Comparison of ENCODE assay signal across 11 mouse cellular contexts in the genomic region with DNA sequence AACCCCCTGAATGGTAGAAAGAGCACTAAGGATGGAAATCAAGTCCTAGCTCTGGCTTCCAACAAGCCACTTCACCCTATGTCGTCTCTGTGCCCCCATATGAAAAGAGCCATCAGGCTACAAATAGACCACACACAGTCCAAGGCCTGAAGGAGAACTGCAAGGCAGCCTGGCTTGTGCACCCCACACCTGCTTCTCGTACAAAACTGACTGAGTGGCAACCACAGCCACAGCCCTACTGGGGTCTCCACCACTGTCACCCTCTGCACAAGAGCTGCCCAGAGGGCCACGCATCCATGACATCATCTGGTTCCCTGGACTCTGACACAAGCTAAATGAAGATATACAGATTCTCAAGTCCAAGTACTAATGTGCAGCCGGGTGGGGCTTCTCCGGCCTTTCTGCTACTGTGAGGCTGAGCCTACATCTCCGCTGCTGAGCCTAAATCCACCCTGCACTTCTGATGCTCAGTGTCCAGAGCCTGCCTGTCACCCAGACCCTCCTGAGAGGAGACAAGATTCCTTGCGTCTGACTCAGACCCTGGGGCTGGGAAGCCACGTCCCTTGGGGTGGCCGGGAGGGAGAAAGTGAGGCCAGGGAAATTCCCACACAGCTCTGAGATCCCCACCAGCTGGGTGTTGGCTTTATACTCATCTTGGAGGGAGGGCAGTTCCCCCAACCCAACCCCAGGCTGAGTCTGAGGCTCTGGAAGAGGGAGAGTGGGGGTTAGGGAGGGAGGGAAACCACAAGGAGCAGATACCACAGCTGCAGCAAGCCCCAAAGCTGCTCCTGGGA.
A peak's percentile ranks its signal among the peaks of the same experiment; 100 is the strongest.
DNase-seq lines count a peak whose midpoint lies in the region; ATAC-seq lines count a peak whose summit lies in the region.
"Had no signal": no experiment of that assay in that cellular context is flagged by ENCODE, and none has a peak within 500 bp of the region (broad histone marks: within the 10 kb centered on the region; RNA-seq: fewer than 3 reads in every experiment).

No protein-coding gene starts in this region.

- H3K9ac ChIP-seq in embryonic facial prominence, embryonic 13.5 days: 0 out of 2 replicates have a peak overlapping the region, but pooled peaks have one; percentile 27
- H3K9ac ChIP-seq in intestine, embryonic 16.5 days (ENCODE audit: low read depth, low read length): no peak overlapping the region
- H3K9ac ChIP-seq: hindbrain, embryonic 15.5 days had no signal

- WGBS in embryonic facial prominence, embryonic 13.5 days: 63% methylated on average over 9 of the region's 9 CpGs
- 79% methylated on average over 9 of the region's 9 CpGs for WGBS in embryonic facial prominence, embryonic 10.5 days
- WGBS in intestine, embryonic 16.5 days: 55% methylated on average over 9 of the region's 9 CpGs

- no peak for DNase-seq in embryonic facial prominence, embryonic 10.5 days (ENCODE audit: low spot score)
- peak; percentile 47 for DNase-seq in lung, postnatal 10 days
- DNase-seq in lung, postnatal 25 days (ENCODE audit: low spot score): no peak
- peak; percentile 62 for DNase-seq in thymus, postnatal 4 days
- no peak for DNase-seq in testis, postnatal 10 days (ENCODE audit: low spot score)
- no peak for DNase-seq in B cell, adult 2 months
- DNase-seq: lung, adult 18-20 months; right cerebral cortex, adult 18-20 months had no signal

- peaks cover 7% of the 10 kb centered on the region; the same call in 1 of the 2 replicates for H3K4me1 ChIP-seq in embryonic facial prominence, embryonic 13.5 days
- 0 out of 2 replicates have a peak, but pooled peaks cover 6% of the 10 kb centered on the region for H3K4me1 ChIP-seq in embryonic facial prominence, embryonic 10.5 days
- no peaks in the 10 kb centered on the region for H3K4me1 ChIP-seq in intestine, embryonic 16.5 days (ENCODE audit: control insufficient read depth, insufficient read depth, low read length)
- H3K4me1 ChIP-seq: hindbrain, embryonic 15.5 days had no signal

- H3K4me3 ChIP-seq in embryonic facial prominence, embryonic 13.5 days: no peak overlapping the region
- no peak overlapping the region for H3K4me3 ChIP-seq in embryonic facial prominence, embryonic 10.5 days
- no peak overlapping the region for H3K4me3 ChIP-seq in intestine, embryonic 16.5 days (ENCODE audit: low read length)
- H3K4me3 ChIP-seq: hindbrain, embryonic 15.5 days had no signal

- H3K27me3 ChIP-seq in embryonic facial prominence, embryonic 13.5 days: no peaks in the 10 kb centered on the region
- no peaks in the 10 kb centered on the region for H3K27me3 ChIP-seq in embryonic facial prominence, embryonic 10.5 days (replicated peaks; ENCODE audit: low read depth, poor library complexity, severe bottlenecking)
- no peaks in the 10 kb centered on the region for H3K27me3 ChIP-seq in intestine, embryonic 16.5 days (replicated peaks; ENCODE audit: control insufficient read depth, insufficient read depth, low read length)
- H3K27me3 ChIP-seq: hindbrain, embryonic 15.5 days had no signal

- no peak overlapping the region for H3K4me2 ChIP-seq in embryonic facial prominence, embryonic 13.5 days
- H3K4me2 ChIP-seq in intestine, embryonic 16.5 days (ENCODE audit: low read depth, low read length): no peak overlapping the region
- H3K4me2 ChIP-seq: hindbrain, embryonic 15.5 days had no signal

- no peaks in the 10 kb centered on the region for H3K36me3 ChIP-seq in embryonic facial prominence, embryonic 13.5 days
- H3K36me3 ChIP-seq in embryonic facial prominence, embryonic 10.5 days (replicated peaks): no peaks in the 10 kb centered on the region
- H3K36me3 ChIP-seq in intestine, embryonic 16.5 days (ENCODE audit: control insufficient read depth, insufficient read depth, low read length): no peaks in the 10 kb centered on the region
- H3K36me3 ChIP-seq: hindbrain, embryonic 15.5 days had no signal

- no peak for ATAC-seq in embryonic facial prominence, embryonic 13.5 days (ENCODE audit: insufficient number of reproducible peaks, insufficient read depth, low FRiP score, low TSS enrichment, low read depth)
- ATAC-seq in intestine, embryonic 16.5 days: peak; percentile 76

- no peak overlapping the region for H3K27ac ChIP-seq in embryonic facial prominence, embryonic 13.5 days
- no peak overlapping the region for H3K27ac ChIP-seq in embryonic facial prominence, embryonic 10.5 days (replicated peaks)
- peak overlapping the region; percentile 40; the same call in 1 of the 2 replicates for H3K27ac ChIP-seq in intestine, embryonic 16.5 days (ENCODE audit: low read length)
- H3K27ac ChIP-seq: hindbrain, embryonic 15.5 days had no signal

- no peaks in the 10 kb centered on the region for H3K9me3 ChIP-seq in embryonic facial prominence, embryonic 13.5 days
- no peaks in the 10 kb centered on the region for H3K9me3 ChIP-seq in embryonic facial prominence, embryonic 10.5 days
- no peaks in the 10 kb centered on the region for H3K9me3 ChIP-seq in intestine, embryonic 16.5 days (ENCODE audit: control insufficient read depth, low read length)
- H3K9me3 ChIP-seq: hindbrain, embryonic 15.5 days had no signal

Comparison
In these comparisons a context has a peak if more than half of its experiments do, and no peak if none do; other contexts are left out.
1. DNase-seq: peak in lung, postnatal 10 days (single experiment) and thymus, postnatal 4 days (single experiment); none in embryonic facial prominence, embryonic 10.5 days (single experiment), lung, postnatal 25 days (single experiment), testis, postnatal 10 days (single experiment) and B cell, adult 2 months (0 of 2).